Mouse (Mus musculus): ENCODE data around the gene Tns2. TPM values are rescaled to one million over a fixed set of nuclear protein-coding genes. Genes with fewer than 3 reads are reported as not detected.

Tns2 gene
- total RNA-seq, 2 experiments from 2014 or later = 60.9 to 63.6 TPM

Other genes with a start within 250 kb of the Tns2 start
- gene Krt1, start 249.6 kb upstream of the Tns2 start, total RNA-seq (2021) = under 1 TPM; 0.39 to 0.45 TPM
- gene Krt77, start 230.7 kb upstream of the Tns2 start, total RNA-seq (2021) = not detected
- gene Krt76, start 207.5 kb upstream of the Tns2 start, total RNA-seq (2021) = not detected
- gene Krt4, start 175.7 kb upstream of the Tns2 start, total RNA-seq (2021) = not detected
- gene Krt79, start 160.1 kb upstream of the Tns2 start, total RNA-seq (2021) = 1 to 10 TPM; 1.2 to 1.4 TPM
- gene Krt78, start 146.1 kb upstream of the Tns2 start, total RNA-seq (2021) = not detected
- 10 to 100 TPM; 18.8 TPM for gene Krt8, start 95.9 kb upstream of the Tns2 start, total RNA-seq (2021)
- gene Krt18, start 72.2 kb upstream of the Tns2 start, total RNA-seq (2021) = 10 to 100 TPM; 17.3 to 22.9 TPM
- 100 to 1,000 TPM; 352 to 356 TPM for gene Eif4b, start 26.6 kb upstream of the Tns2 start, total RNA-seq (2021)
- gene Spryd3, start 35.8 kb downstream of the Tns2 start, total RNA-seq (2021) = 10 to 100 TPM; 32.5 to 35.9 TPM
- gene Igfbp6, start 43.9 kb downstream of the Tns2 start, total RNA-seq (2021) = 10 to 100 TPM; 33.9 to 34.4 TPM
- 1 to 10 TPM in 1 of 2 experiments, under 1 TPM in 1; 0.78 to 3.8 TPM for gene Soat2, start 50.1 kb downstream of the Tns2 start, total RNA-seq (2021)
- gene Zfp740, start 102.8 kb downstream of the Tns2 start, total RNA-seq (2021) = 100 to 1,000 TPM; 131 to 134 TPM
- 100 to 1,000 TPM in 1 of 2 experiments, 10 to 100 TPM in 1; 90.0 to 106 TPM for gene Csad, start 104.3 kb downstream of the Tns2 start, total RNA-seq (2021)
- gene Itgb7, start 131.5 kb downstream of the Tns2 start, total RNA-seq (2021) = 1 to 10 TPM; 1.1 to 3.6 TPM
- gene Rarg, start 157.1 kb downstream of the Tns2 start, total RNA-seq (2021) = 10 to 100 TPM; 24.8 to 28.6 TPM
- under 1 TPM; 0.17 to 0.31 TPM for gene Gm9918, start 170.2 kb downstream of the Tns2 start, total RNA-seq (2021)
- gene Mfsd5, start 179.0 kb downstream of the Tns2 start, total RNA-seq (2021) = 10 to 100 TPM; 34.4 to 36.7 TPM
- 10 to 100 TPM; 16.5 to 24.5 TPM for gene Espl1, start 195.9 kb downstream of the Tns2 start, total RNA-seq (2021)
- 100 to 1,000 TPM; 443 to 452 TPM for gene Pfdn5, start 225.7 kb downstream of the Tns2 start, total RNA-seq (2021)
- gene Myg1, start 231.3 kb downstream of the Tns2 start, total RNA-seq (2021) = 10 to 100 TPM; 86.3 to 96.7 TPM